Mouse (Mus musculus): Measurements from ENCODE around the gene Dnmt3l.
"Not testable (repeated sequence)": the region's sequence is repeated elsewhere in the genome, so short reads cannot be mapped to it uniquely, and the experiment has no call there.

Dnmt3l gene

GRCm38 (mm10) chr10:78041647-78042046, at the start of gene Dnmt3l:
Gene Dnmt3l (plus strand): TSS chr10:78041947.
- DNase-seq (ENCODE audit: low spot score): no peak

- DNase-seq (ENCODE audit: low spot score): no peak
These were observed 46.1 kb upstream of the Dnmt3l start for GRCm38 (mm10) chr10:77995639-77996038.

GRCm38 (mm10) chr10:78000200-78000599, 41.5 kb upstream of the Dnmt3l start:
- no peak for DNase-seq (ENCODE audit: low spot score)

GRCm38 (mm10) chr10:78001796-78002195, 40.0 kb upstream of the Dnmt3l start:
- no peak for DNase-seq (ENCODE audit: low spot score)

- DNase-seq (ENCODE audit: low spot score): no peak
These were observed 39.4 kb upstream of the Dnmt3l start for GRCm38 (mm10) chr10:78002316-78002715.

- DNase-seq (ENCODE audit: low spot score): peak; percentile 67
These were observed 37.2 kb upstream of the Dnmt3l start for GRCm38 (mm10) chr10:78004479-78005100.

GRCm38 (mm10) chr10:78005791-78006438, 35.8 kb upstream of the Dnmt3l start:
- DNase-seq (ENCODE audit: low spot score): no peak

- DNase-seq (ENCODE audit: low spot score): no peak
These were observed 34.5 kb upstream of the Dnmt3l start for GRCm38 (mm10) chr10:78007203-78007602.

GRCm38 (mm10) chr10:78008169-78008568, 33.6 kb upstream of the Dnmt3l start:
- peak; percentile 60 for DNase-seq (ENCODE audit: low spot score)

GRCm38 (mm10) chr10:78009184-78009944, 32.4 kb upstream of the Dnmt3l start:
- DNase-seq (ENCODE audit: low spot score): peak; percentile 94

GRCm38 (mm10) chr10:78009945-78010293, 31.8 kb upstream of the Dnmt3l start, which contains the start of gene Pfkl:
Gene Pfkl (minus strand): TSS chr10:78010083.
- no peak for DNase-seq (ENCODE audit: low spot score)

GRCm38 (mm10) chr10:78010335-78010734, 31.4 kb upstream of the Dnmt3l start:
- DNase-seq (ENCODE audit: low spot score): no peak

- not testable (repeated sequence) for DNase-seq (ENCODE audit: low spot score)
These were observed 30.6 kb upstream of the Dnmt3l start for GRCm38 (mm10) chr10:78011116-78011515.

GRCm38 (mm10) chr10:78012661-78013495, 28.9 kb upstream of the Dnmt3l start:
- no peak for DNase-seq (ENCODE audit: low spot score)

GRCm38 (mm10) chr10:78015489-78015888, 26.3 kb upstream of the Dnmt3l start:
- DNase-seq (ENCODE audit: low spot score): no peak

GRCm38 (mm10) chr10:78016366-78016765, 25.4 kb upstream of the Dnmt3l start:
- no peak for DNase-seq (ENCODE audit: low spot score)

- peak; percentile 85 for DNase-seq (ENCODE audit: low spot score)
These were observed 22.9 kb upstream of the Dnmt3l start for GRCm38 (mm10) chr10:78018797-78019203.

- no peak for DNase-seq (ENCODE audit: low spot score)
These were observed 22.5 kb upstream of the Dnmt3l start for GRCm38 (mm10) chr10:78019291-78019690.

- not testable (repeated sequence) for DNase-seq (ENCODE audit: low spot score)
These were observed 21.8 kb upstream of the Dnmt3l start for GRCm38 (mm10) chr10:78019984-78020383.

- DNase-seq (ENCODE audit: low spot score): not testable (repeated sequence)
These were observed 16.3 kb upstream of the Dnmt3l start for GRCm38 (mm10) chr10:78025453-78025852.

- DNase-seq (ENCODE audit: low spot score): no peak
These were observed 13.6 kb upstream of the Dnmt3l start for GRCm38 (mm10) chr10:78028129-78028528.

GRCm38 (mm10) chr10:78029080-78029479, 12.7 kb upstream of the Dnmt3l start:
- DNase-seq (ENCODE audit: low spot score): no peak

Data from c-Kit-positive CD71-positive TER-119-positive erythroid progenitor cells, embryonic 14.5 days (primary cell).